Mouse (Mus musculus) gastrocnemius, postnatal 14 days (tissue): ENCODE results near the gene Hoxb3. TPM values are rescaled to one million over a fixed set of nuclear protein-coding genes. Genes with fewer than 3 reads are reported as not detected.

Experiments
- DNase-seq: peaks from one replicate; pipeline ENCODE4 v3.0.0; 2021; ENCODE audit warnings: mixed read lengths
- intact Hi-C: fragments of 180-260 bp; cut with DNase I; formaldehyde crosslinking; loops from one replicate; pipeline ENCODE4 v1.15.1; 2025; ENCODE audit warnings: low total_unique reads
- long read RNA-seq, 2 experiments: library from polyadenylated mRNA; stranded (forward); transcript quantifications; one replicate each; pipeline ENCODE4 v2.0.0; 2021
- total RNA-seq, 2 experiments: library from RNA; stranded (reverse); gene quantifications; 2 replicates each; pipeline ENCODE4 v1.2.3; 2021

The Hoxb3 gene
- total RNA-seq = under 1 TPM; 0.66 to 0.80 TPM
- long read RNA-seq, experiment 1, partial matches to known transcripts = 0 of 1 reads
- long read RNA-seq, experiment 1, other reads (novel, unspliced or antisense) = 1 of 1 reads
- long read RNA-seq, experiment 2 = 0 reads

GRCm38 (mm10) chr11:96323154-96323553, at the start of gene Hoxb3:
Hoxb3 (plus strand) TSS chr11:96323326.
- no peak for DNase-seq
- intact Hi-C loops = no loop called here

DNA sequence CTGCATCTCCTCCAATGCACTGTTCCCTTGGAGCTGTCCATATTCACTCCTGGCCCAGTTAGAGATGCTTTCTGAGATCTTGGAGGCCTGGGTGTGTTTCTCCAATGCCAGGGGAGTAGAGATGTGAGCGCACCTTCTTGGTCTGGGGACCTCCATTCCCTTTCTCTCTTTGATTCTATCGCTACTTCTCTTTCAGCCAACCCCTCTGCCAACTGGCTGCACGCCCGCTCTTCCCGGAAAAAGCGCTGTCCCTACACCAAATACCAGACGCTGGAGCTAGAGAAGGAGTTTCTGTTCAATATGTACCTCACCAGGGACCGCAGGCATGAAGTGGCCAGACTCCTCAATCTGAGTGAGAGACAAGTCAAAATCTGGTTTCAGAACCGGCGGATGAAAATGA, 48.7 kb upstream of the Hoxb3 start:
- no peak for DNase-seq
- intact Hi-C loops = loop anchor here (10.0 kb wide), 1 partner anchor 280 kb away; no protein-coding TSS in a partner anchor

DNA sequence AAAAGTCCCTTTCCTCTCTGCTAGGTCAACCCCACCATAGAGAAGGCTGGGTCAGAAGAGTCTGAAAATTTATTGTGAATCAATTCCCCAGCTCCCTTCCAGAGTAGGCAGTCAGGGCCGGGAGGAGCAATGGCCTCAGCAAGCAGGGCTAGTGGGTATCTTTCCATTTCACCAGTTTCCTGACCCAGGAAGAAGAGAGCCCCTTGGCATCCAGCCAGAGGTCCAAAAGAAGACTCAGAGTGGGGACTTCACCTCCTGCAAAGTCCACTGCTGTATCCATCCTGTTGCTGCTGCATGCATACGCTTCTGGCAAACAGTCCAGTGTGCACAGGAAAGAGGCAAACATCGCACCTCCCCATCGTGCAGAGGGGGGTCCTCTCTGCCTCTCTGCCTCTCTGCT, 47.2 kb upstream of the Hoxb3 start:
- intact Hi-C loops = loop anchor here (10.0 kb wide), 1 partner anchor 279 kb away; no protein-coding TSS in a partner anchor
- DNase-seq = no peak

- DNase-seq = no peak
- intact Hi-C loops = loop anchor here (2.0 to 10.0 kb wide), 2 partner anchors 277 to 343 kb away; no protein-coding TSS in a partner anchor
These were observed 45.7 kb upstream of the Hoxb3 start for GRCm38 (mm10) chr11:96277151-96278044.

DNA sequence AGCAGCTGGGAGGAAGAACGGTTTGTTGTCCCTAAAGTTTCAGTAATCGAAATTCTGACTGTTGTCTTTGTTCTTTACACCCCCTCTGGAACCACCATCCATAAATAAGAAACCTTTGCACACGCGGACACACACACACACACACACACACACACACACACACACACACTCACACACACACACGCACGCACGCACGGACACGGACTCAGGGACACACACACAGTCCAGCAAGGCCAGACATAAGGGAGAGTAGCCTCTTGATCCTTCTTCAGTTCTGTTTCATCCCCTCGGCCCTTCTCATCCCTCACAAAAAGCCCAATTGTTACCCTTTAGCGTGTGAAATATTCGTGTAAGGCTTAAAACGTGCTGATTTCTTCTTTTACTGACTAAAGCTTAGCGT, 44.8 kb upstream of the Hoxb3 start:
- intact Hi-C loops = loop anchor here (2.0 to 10.0 kb wide), 2 partner anchors 276 to 342 kb away; no protein-coding TSS in a partner anchor
- DNase-seq = no peak

DNA sequence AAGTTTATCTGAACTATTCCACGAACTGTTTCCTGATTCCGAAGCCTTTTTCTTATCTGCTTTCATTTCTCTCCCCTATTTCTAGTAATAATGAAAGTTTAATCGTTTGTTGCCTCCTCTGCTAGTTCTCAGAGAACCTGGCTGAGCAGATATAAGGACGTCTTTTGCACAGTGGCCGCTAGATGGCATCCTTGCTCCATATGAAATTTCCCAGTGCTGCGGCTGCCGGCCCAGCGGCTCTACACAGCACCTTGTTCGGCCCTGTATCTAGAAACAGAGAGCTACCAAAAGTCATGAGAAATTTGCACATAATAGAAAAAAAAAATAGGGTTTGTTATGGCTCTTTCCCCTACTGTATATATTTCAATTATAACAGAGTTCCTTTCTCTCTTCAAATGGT, 44.4 kb upstream of the Hoxb3 start:
- DNase-seq = peak; percentile 75
- intact Hi-C loops = loop anchor here (2.0 to 10.0 kb wide), 2 partner anchors 276 to 342 kb away; no protein-coding TSS in a partner anchor

- no peak for DNase-seq
- intact Hi-C loops = loop anchor here (2.0 to 10.0 kb wide), 3 partner anchors 275 to 583 kb away; no protein-coding TSS in a partner anchor
These were observed 43.5 kb upstream of the Hoxb3 start for GRCm38 (mm10) chr11:96279421-96280233.

DNA sequence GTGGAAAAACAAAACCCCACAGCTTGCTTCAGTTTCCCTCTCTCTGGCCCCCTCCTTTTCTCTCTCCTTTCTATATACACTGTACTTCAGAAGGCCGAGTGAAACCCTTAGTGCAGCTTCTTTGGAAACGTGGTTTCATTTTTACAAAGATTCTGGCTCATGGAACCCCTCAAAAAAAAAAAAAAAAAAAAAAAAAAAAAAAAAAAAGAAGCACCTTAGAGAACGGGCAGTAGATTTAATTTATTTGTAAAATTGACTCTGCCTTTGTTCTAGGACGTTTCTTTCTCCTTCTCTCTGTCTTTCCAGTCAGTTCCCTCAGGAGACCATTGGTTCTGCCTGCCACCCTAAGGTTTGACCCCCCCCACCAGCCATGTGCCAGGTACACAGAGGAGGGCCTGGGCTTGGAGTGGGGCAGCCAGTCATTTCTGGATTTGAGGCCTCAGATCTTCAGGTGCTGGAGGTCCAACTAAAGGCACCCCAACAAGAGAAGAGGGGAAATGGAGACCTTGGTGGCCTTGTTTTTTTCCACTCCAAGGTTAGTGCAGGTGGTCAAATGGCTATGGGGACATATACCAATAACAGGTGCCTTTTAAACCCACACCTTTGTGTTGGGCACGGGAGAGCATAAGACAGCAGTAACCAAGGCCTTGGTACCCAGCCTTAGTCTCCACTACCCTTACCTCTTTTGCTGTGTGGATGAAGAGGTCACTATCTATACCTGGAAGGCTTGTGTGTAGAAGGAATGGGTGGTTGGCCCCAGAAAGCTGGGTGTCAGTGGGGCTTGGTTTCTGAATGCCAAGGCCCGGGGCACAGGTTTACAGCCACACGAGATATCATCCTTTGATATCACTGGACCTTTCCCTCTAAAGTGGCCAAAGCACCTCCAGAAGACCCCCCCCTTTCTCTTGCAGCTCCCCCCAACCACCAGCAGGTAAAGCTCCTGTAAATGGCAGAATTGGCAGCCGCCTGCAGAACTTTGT, 42.4 kb upstream of the Hoxb3 start:
- DNase-seq = no peak
- intact Hi-C loops = loop anchor here (5.0 kb wide), 1 partner anchor 582 kb away; no protein-coding TSS in a partner anchor

- no peak for DNase-seq
- intact Hi-C loops = loop anchor here (5.0 kb wide), 1 partner anchor 581 kb away; no protein-coding TSS in a partner anchor
These were observed 41.7 kb upstream of the Hoxb3 start for GRCm38 (mm10) chr11:96281396-96281795.

GRCm38 (mm10) chr11:96281855-96282570, 41.1 kb upstream of the Hoxb3 start, which contains the start of gene Hoxb8:
Hoxb8 (plus strand) TSS chr11:96281905.
- intact Hi-C loops = loop anchor here (5.0 kb wide), 1 partner anchor 580 kb away; no protein-coding TSS in a partner anchor
- no peak for DNase-seq

- no peak for DNase-seq
- intact Hi-C loops = loop anchor here (5.0 kb wide), 1 partner anchor 579 kb away; no protein-coding TSS in a partner anchor
These were observed 40.2 kb upstream of the Hoxb3 start for GRCm38 (mm10) chr11:96282795-96283430.

- no peak for DNase-seq
- intact Hi-C loops = loop anchor here (5.0 kb wide), 1 partner anchor 578 kb away; no protein-coding TSS in a partner anchor
These were observed 38.9 kb upstream of the Hoxb3 start for GRCm38 (mm10) chr11:96284041-96284749.

- intact Hi-C loops = loop anchor here (5.0 kb wide), 1 partner anchor 577 kb away; no protein-coding TSS in a partner anchor
- no peak for DNase-seq
These were observed 38.1 kb upstream of the Hoxb3 start for GRCm38 (mm10) chr11:96284774-96285734.

- no peak for DNase-seq
- intact Hi-C loops = no loop called here
These were observed 37.1 kb upstream of the Hoxb3 start, which contains the start of gene Hoxb7 for GRCm38 (mm10) chr11:96285771-96286738. Hoxb7 (plus strand) TSS chr11:96286623.
